Mouse (Mus musculus) embryonic fibroblast, embryonic 13.5 days (primary cell): ENCODE results near the gene Ampd2.

Experiments
- CTCF ChIP-seq: IDR thresholded peaks from 2 replicates; pipeline ENCODE4 v1.5.1; 2011; ENCODE audit warnings: mild to moderate bottlenecking, control low read depth, low read length, moderate library complexity, borderline replicate concordance; ENCODE audit not compliant: insufficient read depth
- POLR2A ChIP-seq: IDR thresholded peaks from 2 replicates; pipeline ENCODE4 v1.6.1; 2011; ENCODE audit warnings: low read depth, mild to moderate bottlenecking, control low read depth, low read length, moderate library complexity

DNA sequence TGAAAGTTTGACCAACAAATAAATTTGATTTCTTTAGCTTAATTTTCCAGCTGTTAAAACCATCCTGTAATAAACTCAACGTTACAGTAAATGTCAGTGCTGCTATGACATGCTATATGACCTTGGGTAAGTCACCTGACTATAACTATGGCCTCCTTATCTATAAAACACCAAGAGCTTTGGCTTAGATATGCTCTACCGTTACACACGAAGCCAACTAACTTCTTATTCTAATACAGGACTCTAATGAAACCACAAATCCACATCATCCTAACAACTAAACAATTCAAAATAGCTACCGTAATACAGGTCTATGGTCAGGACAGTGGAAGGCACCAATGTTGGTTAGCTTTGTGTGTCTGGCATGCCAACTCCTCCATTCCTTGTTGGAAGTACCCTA is 43.4 kb upstream of the Ampd2 start:
- TF ChIP-seq CTCF (no peak), POLR2A (no peak)
